Mouse (Mus musculus) limb, embryonic 15.5 days (tissue): Measurements from ENCODE around the gene Plekhm2. TPM values are rescaled to one million over a fixed set of nuclear protein-coding genes. Genes with fewer than 3 reads are reported as not detected.

Experiments
- ATAC-seq: fragments of 200-750 bp; cut with Nextera tagmentation; 2 replicates; pipeline ENCODE4 v1.8.0; 2017; ENCODE audit warnings: low read depth, moderate TSS enrichment; ENCODE audit not compliant: insufficient number of reproducible peaks, low FRiP score, low TSS enrichment
- H3K27ac ChIP-seq: fragments of 300-500 bp; sonication (generic); 2 replicates; pipeline ENCODE4 v1.5.1; 2015; ENCODE audit warnings: moderate library complexity, mild to moderate bottlenecking, inconsistent platforms
- H3K27me3 ChIP-seq: fragments of 300-500 bp; sonication (generic); 2 replicates; pipeline ENCODE4 v1.6.1; 2015; ENCODE audit warnings: inconsistent platforms
- H3K36me3 ChIP-seq: fragments of 300-500 bp; sonication (generic); 2 replicates; pipeline ENCODE4 v1.6.1; 2015; ENCODE audit warnings: inconsistent platforms
- H3K4me1 ChIP-seq: fragments of 300-500 bp; sonication (generic); 2 replicates; pipeline ENCODE4 v1.6.1; 2015; ENCODE audit warnings: inconsistent platforms
- H3K4me2 ChIP-seq: fragments of 300-500 bp; sonication (generic); 2 replicates; pipeline ENCODE4 v1.6.1; 2015; ENCODE audit warnings: mild to moderate bottlenecking, inconsistent platforms
- H3K4me3 ChIP-seq: fragments of 300-500 bp; sonication (generic); 2 replicates; pipeline ENCODE4 v1.5.1; 2015; ENCODE audit warnings: mild to moderate bottlenecking, inconsistent platforms
- H3K9ac ChIP-seq: fragments of 300-500 bp; sonication (generic); 2 replicates; pipeline ENCODE4 v1.6.1; 2015; ENCODE audit warnings: inconsistent platforms
- H3K9me3 ChIP-seq: fragments of 300-500 bp; sonication (generic); 2 replicates; pipeline ENCODE4 v1.6.1; 2016; ENCODE audit warnings: inconsistent platforms
- WGBS: fragments of 180-500 bp; shearing (Covaris S2); methylation state at CpG from one replicate; pipeline ENCODE4 v1.1.7; 2015; 5-methylcytosine and 5-hydroxymethylcytosine counted together
- polyA plus RNA-seq: library from polyadenylated mRNA; unstranded; fragments of >200 nt; fragmentation: Nextera tagmentation; extraction: Ambion mirVana; gene quantifications from 2 replicates; pipeline ENCODE4 v1.2.1, GENCODE M21; 2015

Gene Plekhm2
- polyA plus RNA-seq, 1 experiment from 2014 or later = 6.5 TPM

DNA sequence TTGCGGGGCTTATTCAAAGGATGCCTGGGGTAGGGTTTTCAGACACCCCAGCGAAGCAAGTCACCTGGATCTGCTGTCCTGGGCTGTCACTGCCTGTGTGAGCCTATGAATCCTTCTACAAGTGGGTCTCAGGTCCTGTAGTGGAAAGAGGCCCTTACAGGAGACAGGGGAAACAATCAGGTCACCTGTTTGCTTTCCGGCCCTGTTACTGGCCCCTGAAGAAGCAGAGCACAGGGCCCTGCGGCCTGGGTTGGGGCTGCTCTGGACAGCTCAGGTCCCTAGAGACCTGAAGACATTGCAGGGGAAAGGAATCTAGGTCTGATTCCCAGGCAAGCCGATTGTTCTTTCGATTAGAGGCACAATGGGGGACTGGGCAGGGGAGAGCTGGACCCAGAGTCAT, 64.3 kb downstream of the Plekhm2 start:
- H3K4me2 ChIP-seq = peak overlapping the region; percentile 98; the same call in 1 of the 2 replicates
- no peaks in the 10 kb centered on the region for H3K36me3 ChIP-seq
- H3K27ac ChIP-seq = peak overlapping the region; percentile 71; the same call in 1 of the 2 replicates
- no peaks in the 10 kb centered on the region for H3K27me3 ChIP-seq
- no peak overlapping the region for H3K9ac ChIP-seq
- H3K4me1 ChIP-seq = peaks cover 41% of the 10 kb centered on the region
- no peaks in the 10 kb centered on the region for H3K9me3 ChIP-seq
- peak overlapping the region; percentile 61; the same call in 1 of the 2 replicates for H3K4me3 ChIP-seq
- 33% methylated on average over 6 of the region's 6 CpGs for WGBS
- no peak for ATAC-seq

DNA sequence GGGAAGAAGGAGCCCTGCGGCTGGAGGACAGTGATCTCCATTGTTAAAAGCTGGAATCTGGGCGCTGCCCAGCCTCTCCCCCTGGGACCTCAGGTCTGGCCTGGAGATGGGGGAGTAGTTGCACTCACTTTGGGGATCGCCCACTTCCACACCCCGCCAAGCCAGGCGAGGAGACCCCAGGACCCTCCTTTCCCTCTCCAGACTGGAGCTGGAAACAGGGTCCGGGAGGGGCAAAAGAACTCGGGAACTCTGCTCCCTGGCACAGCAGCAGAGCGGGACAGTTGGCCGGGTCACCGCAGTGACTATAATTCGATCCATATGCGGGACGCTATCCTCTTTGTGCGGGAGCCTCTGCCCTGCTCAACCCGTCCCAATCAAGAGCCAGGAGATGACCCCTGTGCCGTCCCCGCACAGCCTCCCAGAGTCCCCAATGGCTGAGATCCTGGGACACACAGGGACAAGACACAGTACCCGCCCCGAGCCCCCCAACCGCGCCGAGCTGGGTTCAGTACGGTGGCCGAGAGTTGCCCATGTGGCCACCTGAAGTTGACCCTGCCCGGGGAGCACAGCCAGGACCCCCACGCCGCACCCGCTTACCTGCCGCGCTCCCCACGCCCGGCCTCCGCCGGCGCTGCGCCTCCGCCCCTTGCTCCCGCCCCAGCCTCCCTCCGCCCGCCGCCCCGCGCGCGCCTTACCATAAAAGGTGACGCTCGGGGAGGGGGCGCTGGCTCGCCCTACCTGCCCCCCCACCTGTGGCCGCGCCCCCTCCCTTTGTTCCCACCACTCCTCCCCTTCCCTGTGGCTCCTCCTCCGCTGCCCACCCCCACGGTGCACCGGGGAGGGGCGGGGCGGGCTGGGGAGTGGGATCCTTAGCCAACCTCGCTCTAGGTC, 65.2 kb downstream of the Plekhm2 start:
- under 1% methylated on average over 44 of the region's 57 CpGs for WGBS
- Histone ChIP-seq H3K4me3 (peak overlapping the region; percentile 61), H3K9me3 (no peaks in the 10 kb centered on the region), H3K4me2 (peak overlapping the region; percentile 98), H3K4me1 (peaks cover 40% of the 10 kb centered on the region), H3K9ac (peak overlapping the region; percentile 57), H3K27me3 (no peaks in the 10 kb centered on the region), H3K36me3 (peaks cover 8% of the 10 kb centered on the region), H3K27ac (peak overlapping the region; percentile 76)
- ATAC-seq = 0 out of 2 replicates have a peak, but pooled peaks have one; percentile 8

GRCm38 (mm10) chr4:141598894-141599250, 65.8 kb downstream of the Plekhm2 start:
- H3K4me3 ChIP-seq = peak overlapping the region; percentile 61
- H3K27me3 ChIP-seq = no peaks in the 10 kb centered on the region
- no peaks in the 10 kb centered on the region for H3K9me3 ChIP-seq
- H3K36me3 ChIP-seq = peaks cover 14% of the 10 kb centered on the region
- WGBS = 1% methylated on average over 9 of the region's 9 CpGs
- H3K4me1 ChIP-seq = peaks cover 34% of the 10 kb centered on the region
- ATAC-seq = no peak
- peak overlapping the region; percentile 76 for H3K27ac ChIP-seq
- H3K9ac ChIP-seq = peak overlapping the region; percentile 57
- H3K4me2 ChIP-seq = peak overlapping the region; percentile 98

GRCm38 (mm10) chr4:141598199-141598893, 66.4 kb downstream of the Plekhm2 start:
- Histone ChIP-seq H3K36me3 (peaks cover 16% of the 10 kb centered on the region), H3K4me3 (peak overlapping the region; percentile 61), H3K9me3 (no peaks in the 10 kb centered on the region), H3K27me3 (no peaks in the 10 kb centered on the region), H3K4me1 (peaks cover 33% of the 10 kb centered on the region), H3K27ac (peak overlapping the region; percentile 76), H3K9ac (peak overlapping the region; percentile 37; the same call in 1 of the 2 replicates), H3K4me2 (peak overlapping the region; percentile 98)
- no peak for ATAC-seq
- WGBS = 2% methylated on average over 18 of the region's 19 CpGs

DNA sequence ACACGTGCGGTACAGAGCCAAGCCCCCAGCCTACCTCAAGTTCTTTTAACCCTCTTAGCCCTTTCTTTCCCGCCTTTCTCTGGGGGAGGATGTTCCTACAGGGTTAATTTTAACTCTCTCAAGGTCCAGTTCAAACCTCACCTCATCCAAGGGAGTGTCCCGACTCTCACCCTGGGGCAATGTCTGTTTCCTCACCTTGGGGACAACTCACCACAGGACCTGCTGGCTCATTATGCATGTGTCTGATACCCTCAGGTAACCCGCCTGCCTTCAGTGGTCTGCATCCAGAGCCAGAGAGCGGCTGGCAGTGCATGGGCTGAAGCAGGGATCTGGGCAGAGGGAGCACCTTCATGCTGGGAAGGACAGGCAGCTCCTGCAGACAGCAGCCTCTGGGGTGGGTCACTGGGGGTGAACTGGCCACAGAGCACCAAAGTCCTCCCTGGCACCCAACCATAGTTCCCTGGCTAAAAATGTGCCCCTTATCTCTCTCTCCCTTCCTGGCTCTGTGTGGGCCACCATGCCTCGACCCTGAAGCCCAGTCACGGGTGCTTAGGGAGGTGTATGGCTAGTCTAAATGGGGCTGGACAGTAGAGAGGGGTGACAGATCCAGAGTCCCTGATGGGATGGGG, 67.9 kb downstream of the Plekhm2 start:
- no peaks in the 10 kb centered on the region for H3K9me3 ChIP-seq
- H3K9ac ChIP-seq = no peak overlapping the region
- H3K4me2 ChIP-seq = no peak overlapping the region
- H3K36me3 ChIP-seq = peaks cover 27% of the 10 kb centered on the region
- no peak overlapping the region for H3K27ac ChIP-seq
- WGBS = 83% methylated on average over 8 of the region's 8 CpGs
- no peak for ATAC-seq
- no peaks in the 10 kb centered on the region for H3K27me3 ChIP-seq
- peaks cover 33% of the 10 kb centered on the region for H3K4me1 ChIP-seq
- H3K4me3 ChIP-seq = no peak overlapping the region

DNA sequence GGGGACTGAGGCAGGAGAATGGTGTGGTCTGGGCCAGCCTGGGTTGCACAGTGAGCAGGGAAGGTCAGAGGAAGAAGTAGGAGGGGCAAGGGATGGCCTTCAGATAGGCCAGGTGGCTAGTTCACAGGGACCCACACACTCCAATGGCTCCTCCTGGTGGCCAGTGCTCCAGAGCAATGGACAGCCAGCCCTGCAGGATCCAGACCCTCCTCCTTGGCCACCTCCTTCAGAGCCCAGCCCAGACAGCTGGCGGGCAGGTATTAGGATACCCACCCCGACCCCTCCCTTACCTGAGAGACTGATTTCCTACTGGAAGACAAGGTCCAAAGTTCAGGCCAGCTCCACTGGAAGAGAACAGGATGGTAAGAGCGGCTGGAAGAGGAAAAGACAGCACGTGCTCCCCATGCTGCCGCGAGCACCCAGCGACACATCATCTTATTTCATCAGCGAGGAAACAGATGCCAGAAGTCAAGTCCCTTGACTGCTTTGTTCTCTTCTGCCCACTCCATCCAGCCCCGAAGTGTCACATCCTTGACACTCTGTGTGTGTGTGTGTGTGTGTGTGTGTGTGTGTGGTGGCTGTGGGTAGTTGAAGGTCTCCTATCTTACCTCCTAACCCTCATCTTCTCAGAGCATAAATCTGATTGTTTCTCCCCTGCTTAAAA, 69.0 kb downstream of the Plekhm2 start:
- H3K27ac ChIP-seq = no peak overlapping the region
- H3K9me3 ChIP-seq = no peaks in the 10 kb centered on the region
- H3K4me2 ChIP-seq = no peak overlapping the region
- peaks cover 31% of the 10 kb centered on the region for H3K36me3 ChIP-seq
- 82% methylated on average over 9 of the region's 9 CpGs for WGBS
- peaks cover 29% of the 10 kb centered on the region for H3K4me1 ChIP-seq
- H3K9ac ChIP-seq = no peak overlapping the region
- no peak overlapping the region for H3K4me3 ChIP-seq
- H3K27me3 ChIP-seq = no peaks in the 10 kb centered on the region
- no peak for ATAC-seq

- 90% methylated on average over 11 of the region's 11 CpGs for WGBS
- no peak for ATAC-seq
These were observed 69.6 kb downstream of the Plekhm2 start for GRCm38 (mm10) chr4:141595138-141595537.

DNA sequence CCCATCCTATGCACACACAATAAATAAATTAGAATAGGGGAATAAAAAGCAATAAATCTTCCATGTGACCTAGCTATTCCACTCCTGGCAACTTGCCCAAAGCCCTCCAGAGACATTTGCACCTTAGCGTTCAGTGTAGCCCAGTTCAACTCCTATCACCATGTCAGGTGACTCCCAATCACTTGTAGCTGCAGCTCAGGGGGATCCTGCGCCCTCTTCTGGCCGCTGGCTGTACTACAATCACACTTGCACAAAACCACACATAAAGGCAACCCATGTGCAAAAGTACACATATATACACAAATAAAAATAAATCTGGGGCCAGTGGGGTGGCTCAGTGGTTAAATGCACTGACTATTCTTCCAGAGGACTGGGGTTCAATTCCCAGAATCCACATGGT, 73.2 kb downstream of the Plekhm2 start:
- Histone ChIP-seq H3K9me3 (no peaks in the 10 kb centered on the region), H3K27me3 (no peaks in the 10 kb centered on the region), H3K4me3 (no peak overlapping the region), H3K4me1 (no peaks in the 10 kb centered on the region), H3K27ac (no peak overlapping the region), H3K4me2 (no peak overlapping the region), H3K36me3 (peaks cover 53% of the 10 kb centered on the region), H3K9ac (no peak overlapping the region)
- ATAC-seq = no peak
- 21% methylated on average over 3 of the region's 3 CpGs for WGBS

More at GRCm38 (mm10) chr4:141595138-141595537, 69.6 kb downstream of the Plekhm2 start:
- H3K27me3 ChIP-seq = no peaks in the 10 kb centered on the region
- H3K4me3 ChIP-seq = no peak overlapping the region
- peaks cover 31% of the 10 kb centered on the region for H3K36me3 ChIP-seq
- H3K27ac ChIP-seq = no peak overlapping the region
- peaks cover 24% of the 10 kb centered on the region for H3K4me1 ChIP-seq
- no peaks in the 10 kb centered on the region for H3K9me3 ChIP-seq
- no peak overlapping the region for H3K9ac ChIP-seq
- no peak overlapping the region for H3K4me2 ChIP-seq

GRCm38 (mm10) chr4:141583919-141584318, 80.8 kb downstream of the Plekhm2 start:
- no peaks in the 10 kb centered on the region for H3K27me3 ChIP-seq

GRCm38 (mm10) chr4:141581051-141581450, 83.6 kb downstream of the Plekhm2 start:
- 93% methylated on average over 13 of the region's 13 CpGs for WGBS
- Histone ChIP-seq H3K36me3 (peaks cover 62% of the 10 kb centered on the region), H3K9me3 (no peaks in the 10 kb centered on the region), H3K4me3 (no peak overlapping the region), H3K27me3 (no peaks in the 10 kb centered on the region), H3K4me2 (no peak overlapping the region), H3K4me1 (no peaks in the 10 kb centered on the region), H3K27ac (no peak overlapping the region), H3K9ac (no peak overlapping the region)
- ATAC-seq = no peak

More at GRCm38 (mm10) chr4:141583919-141584318, 80.8 kb downstream of the Plekhm2 start:
- H3K36me3 ChIP-seq = peaks cover 54% of the 10 kb centered on the region
- 86% methylated on average over 8 of the region's 8 CpGs for WGBS
- no peaks in the 10 kb centered on the region for H3K9me3 ChIP-seq
- H3K4me2 ChIP-seq = no peak overlapping the region
- H3K27ac ChIP-seq = no peak overlapping the region
- no peak for ATAC-seq
- H3K4me1 ChIP-seq = no peaks in the 10 kb centered on the region
- H3K4me3 ChIP-seq = no peak overlapping the region
- H3K9ac ChIP-seq = no peak overlapping the region

DNA sequence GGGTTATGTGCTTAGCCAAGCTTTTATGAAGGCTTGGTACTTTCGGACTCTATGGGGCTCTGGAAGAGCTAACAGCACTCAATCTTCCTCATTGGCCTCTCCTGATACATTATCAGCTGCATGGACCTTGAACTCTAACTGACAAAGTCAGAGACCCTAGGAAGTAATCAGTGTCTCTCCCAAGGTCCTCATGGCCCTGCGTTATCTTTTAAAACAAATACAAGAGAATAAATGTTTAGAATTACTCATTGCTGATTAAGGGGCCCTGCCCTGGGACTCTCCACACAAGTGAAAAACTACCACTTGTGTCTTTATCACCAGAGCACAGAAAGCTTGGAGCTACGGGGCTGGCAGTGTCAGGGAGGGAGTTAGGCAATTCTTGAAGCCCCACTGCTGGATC, 85.9 kb downstream of the Plekhm2 start:
- H3K36me3 ChIP-seq = peaks cover 53% of the 10 kb centered on the region
- no peaks in the 10 kb centered on the region for H3K9me3 ChIP-seq
- ATAC-seq = no peak
- H3K4me1 ChIP-seq = peaks cover 6% of the 10 kb centered on the region
- H3K9ac ChIP-seq = no peak overlapping the region
- no peak overlapping the region for H3K27ac ChIP-seq
- WGBS = 73% methylated on average over 3 of the region's 3 CpGs
- H3K27me3 ChIP-seq = no peaks in the 10 kb centered on the region
- H3K4me3 ChIP-seq = no peak overlapping the region
- no peak overlapping the region for H3K4me2 ChIP-seq
